Mouse (Mus musculus) G1E (cell line): ENCODE measurements at regions not wholly inside any gene's neighbourhood (a gene's known extent, or its start where the extent isn't known, plus 50 kb on each side); places are given as distances from the start of the nearest gene placed in this dataset.

ENCODE experiments used
- CTCF ChIP-seq: IDR thresholded peaks from 2 replicates; pipeline ENCODE4 v1.5.1; 2012; ENCODE audit warnings: low read depth, low read length, inconsistent platforms, mixed read lengths
- GATA1 ChIP-seq: IDR thresholded peaks from 2 replicates; pipeline ENCODE4 v1.6.1; 2012; ENCODE audit warnings: borderline replicate concordance, low read length, inconsistent platforms, mixed read lengths
- GATA2 ChIP-seq: IDR thresholded peaks from 2 replicates; pipeline ENCODE4 v1.6.1; 2012; ENCODE audit warnings: low read depth, low read length, inconsistent platforms, borderline replicate concordance
- POLR2AphosphoS5 ChIP-seq: IDR thresholded peaks from 2 replicates; pipeline ENCODE4 v1.6.1; 2012; ENCODE audit warnings: low read depth, low read length, inconsistent platforms; ENCODE audit not compliant: insufficient replicate concordance
- TAL1 ChIP-seq: conservative IDR thresholded peaks from 2 replicates; pipeline ENCODE4 v1.6.1; 2012; ENCODE audit warnings: low read depth, low read length, inconsistent platforms, mixed read lengths

- TF ChIP-seq TAL1 = no peak
- TF ChIP-seq POLR2AphosphoS5 = no peak
- no peak for TF ChIP-seq CTCF
- no peak for TF ChIP-seq GATA2
- TF ChIP-seq GATA1 = no peak
Measured at GRCm38 (mm10) chr12:98014607-98015278, 244.5 kb downstream of the Galc start.
